Mouse (Mus musculus) macrophage (primary cell): ENCODE results near the gene Gm49776. TPM values are rescaled to one million over a fixed set of nuclear protein-coding genes. Genes with fewer than 3 reads are reported as not detected.

ENCODE experiments used
- H3K27ac ChIP-seq: fragments of 350-480 bp; formaldehyde crosslinking; 2 replicates; pipeline ENCODE4 v1.9.0; 2021
- H3K36me3 ChIP-seq: fragments of 350-480 bp; formaldehyde crosslinking; 2 replicates; pipeline ENCODE4 v1.9.0; 2021; ENCODE audit errors: inconsistent target
- H3K4me3 ChIP-seq: fragments of 350-480 bp; formaldehyde crosslinking; 2 replicates; pipeline ENCODE4 v1.9.0; 2021; ENCODE audit errors: inconsistent target
- H3K79me2 ChIP-seq: fragments of 350-480 bp; formaldehyde crosslinking; 2 replicates; pipeline ENCODE4 v1.9.0; 2021; ENCODE audit errors: inconsistent target
- WGBS: methylation state at CpG from one replicate; pipeline ENCODE4 v1.1.7; 2026; ENCODE audit warnings: inconsistent platforms; ENCODE audit not compliant: missing documents; 5-methylcytosine and 5-hydroxymethylcytosine counted together
- polyA plus RNA-seq: library from polyadenylated mRNA; stranded (reverse); fragments of 250-400 nt; gene quantifications from 3 replicates; pipeline ENCODE4 v1.2.4, GENCODE M21; 2018; ENCODE audit warnings: inconsistent platforms

Gm49776 gene
- polyA plus RNA-seq, 1 experiment from 2014 or later = not detected

DNA sequence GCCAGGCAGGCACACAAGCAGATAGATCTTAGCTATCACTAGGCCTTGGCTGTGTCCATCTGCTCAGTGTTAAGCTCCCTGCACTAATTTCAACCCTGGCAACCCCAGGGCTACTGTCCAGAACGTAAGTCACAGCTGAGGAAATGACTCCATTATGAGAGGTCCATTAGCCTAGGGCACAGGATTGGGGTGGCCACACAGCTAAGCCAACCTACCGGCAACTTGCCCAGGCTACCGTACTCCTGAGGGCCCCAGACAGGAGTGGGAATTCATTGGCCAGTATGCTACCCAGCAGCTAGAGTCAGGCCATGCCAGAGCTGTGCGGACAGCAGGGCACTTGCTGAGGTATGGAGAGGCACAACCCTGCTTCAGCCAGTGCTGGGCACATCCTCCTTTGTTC, 29.3 kb downstream of the Gm49776 start:
- Histone ChIP-seq H3K27ac (no peak overlapping the region), H3K79me2 (peaks cover 28% of the 10 kb centered on the region; the same call in 1 of the 2 replicates), H3K4me3 (no peak overlapping the region), H3K36me3 (peaks cover 25% of the 10 kb centered on the region)
- 98% methylated on average over 4 of the region's 4 CpGs for WGBS

DNA sequence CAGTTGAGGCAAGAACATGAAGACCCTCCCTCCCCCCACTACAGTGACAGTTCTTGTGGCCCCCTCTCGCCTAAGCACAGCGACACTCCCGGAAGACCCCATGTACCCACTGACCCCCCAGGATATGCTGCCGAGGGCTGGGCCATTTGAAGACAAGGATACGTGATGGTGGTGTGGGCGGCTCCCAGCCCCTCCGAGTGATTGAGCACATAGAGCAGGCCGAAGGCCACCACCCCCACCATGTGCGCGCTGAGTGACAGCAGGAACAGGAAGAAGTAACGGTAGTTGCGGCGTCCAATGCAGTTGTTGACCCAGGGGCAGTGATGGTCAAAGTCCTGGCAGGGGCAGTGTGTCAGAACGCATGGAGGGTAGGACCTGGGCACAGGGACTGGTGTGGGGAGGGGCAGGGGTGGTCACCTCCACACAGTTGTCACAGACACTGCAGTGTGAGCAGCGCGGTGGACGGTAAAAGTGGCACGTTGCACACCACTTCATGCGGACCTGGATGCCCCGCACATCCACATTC, 30.2 kb downstream of the Gm49776 start:
- peaks cover 24% of the 10 kb centered on the region; the same call in 1 of the 2 replicates for H3K79me2 ChIP-seq
- peaks cover 25% of the 10 kb centered on the region for H3K36me3 ChIP-seq
- H3K27ac ChIP-seq = no peak overlapping the region
- H3K4me3 ChIP-seq = no peak overlapping the region
- 98% methylated on average over 20 of the region's 20 CpGs for WGBS

DNA sequence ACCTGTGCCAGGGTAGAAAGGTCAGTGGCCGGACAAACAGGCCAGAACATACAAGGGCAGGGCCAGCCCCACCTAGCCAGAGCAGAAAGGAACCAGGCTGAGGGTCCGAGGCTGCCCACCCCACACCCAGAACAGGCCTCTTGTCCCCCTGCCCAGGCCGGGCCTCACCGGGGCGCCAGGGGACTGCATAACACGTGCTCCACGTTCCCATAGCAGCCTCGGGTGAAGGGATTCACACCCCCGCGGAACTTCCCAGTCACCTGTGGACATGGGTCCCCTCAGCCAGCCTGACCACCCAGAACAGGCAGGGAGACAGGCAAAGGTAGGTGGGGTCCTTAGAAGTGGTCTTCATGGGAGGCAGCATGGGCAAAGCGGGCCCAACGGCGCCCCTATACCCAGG, 30.9 kb downstream of the Gm49776 start:
- WGBS = 95% methylated on average over 12 of the region's 13 CpGs
- no peak overlapping the region for H3K27ac ChIP-seq
- peaks cover 25% of the 10 kb centered on the region for H3K36me3 ChIP-seq
- H3K4me3 ChIP-seq = no peak overlapping the region
- peaks cover 24% of the 10 kb centered on the region; the same call in 1 of the 2 replicates for H3K79me2 ChIP-seq

- Histone ChIP-seq H3K36me3 (peaks cover 17% of the 10 kb centered on the region), H3K27ac (no peak overlapping the region), H3K79me2 (no peaks in the 10 kb centered on the region), H3K4me3 (no peak overlapping the region)
- WGBS = 88% methylated on average over 11 of the region's 11 CpGs
Observed at GRCm38 (mm10) chr16:18222188-18222587, 35.9 kb downstream of the Gm49776 start.

DNA sequence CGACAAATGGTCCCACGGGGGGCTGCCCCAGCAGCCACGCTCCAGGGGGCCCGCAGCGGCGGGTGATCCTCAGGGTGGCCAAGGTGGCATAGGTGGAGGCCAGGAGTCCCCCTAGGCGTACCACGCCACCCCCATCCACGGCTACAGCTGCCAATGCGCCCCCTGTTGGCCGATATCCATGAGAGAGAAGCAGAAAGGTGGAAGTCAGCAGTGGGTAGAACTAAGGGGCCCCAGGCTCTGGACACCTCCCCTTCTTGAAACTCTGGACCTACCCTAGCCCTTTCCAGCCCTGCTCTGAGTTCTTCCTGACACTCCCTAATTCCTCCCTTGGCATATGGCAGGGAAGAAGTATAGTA, 36.6 kb downstream of the Gm49776 start:
- Histone ChIP-seq H3K27ac (no peak overlapping the region), H3K4me3 (no peak overlapping the region), H3K79me2 (no peaks in the 10 kb centered on the region), H3K36me3 (peaks cover 15% of the 10 kb centered on the region)
- WGBS = 73% methylated on average over 11 of the region's 11 CpGs

DNA sequence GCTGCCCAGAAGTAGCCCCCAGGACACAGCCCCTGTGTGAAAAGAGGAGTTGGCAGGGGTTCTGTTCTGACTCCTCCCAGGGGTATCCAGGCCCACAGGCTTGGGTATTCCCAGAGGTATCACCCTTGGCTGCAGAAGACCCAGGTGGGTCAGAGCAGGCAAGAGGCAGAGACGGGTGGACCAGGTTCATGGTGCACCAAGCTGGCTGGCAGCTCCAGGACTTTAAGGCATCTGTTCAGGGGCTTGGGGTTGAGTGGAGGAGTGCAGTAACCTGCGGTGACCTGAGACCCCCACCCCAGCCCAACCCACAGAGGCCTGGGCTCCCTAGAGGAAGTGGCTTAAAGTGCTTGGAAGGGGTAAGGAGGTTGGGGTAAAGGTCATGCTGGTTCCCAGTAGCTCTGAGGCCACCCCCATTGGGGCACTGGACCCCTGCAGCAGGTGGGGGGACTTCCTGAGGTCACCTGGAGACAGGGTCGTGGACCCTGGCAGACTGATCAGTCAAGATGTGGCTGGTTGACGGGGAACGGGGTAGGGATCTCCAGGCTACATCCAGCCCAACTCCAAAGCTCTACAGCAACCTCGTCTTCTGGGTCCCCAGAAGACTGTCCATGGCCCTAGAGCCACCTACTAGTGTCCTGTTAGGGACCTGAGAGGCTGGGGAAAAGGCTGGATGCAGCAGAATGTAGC, 37.1 kb downstream of the Gm49776 start:
- Histone ChIP-seq H3K79me2 (no peaks in the 10 kb centered on the region), H3K36me3 (peaks cover 9% of the 10 kb centered on the region; the same call in 1 of the 2 replicates), H3K4me3 (no peak overlapping the region), H3K27ac (no peak overlapping the region)
- WGBS = 87% methylated on average over 6 of the region's 6 CpGs

DNA sequence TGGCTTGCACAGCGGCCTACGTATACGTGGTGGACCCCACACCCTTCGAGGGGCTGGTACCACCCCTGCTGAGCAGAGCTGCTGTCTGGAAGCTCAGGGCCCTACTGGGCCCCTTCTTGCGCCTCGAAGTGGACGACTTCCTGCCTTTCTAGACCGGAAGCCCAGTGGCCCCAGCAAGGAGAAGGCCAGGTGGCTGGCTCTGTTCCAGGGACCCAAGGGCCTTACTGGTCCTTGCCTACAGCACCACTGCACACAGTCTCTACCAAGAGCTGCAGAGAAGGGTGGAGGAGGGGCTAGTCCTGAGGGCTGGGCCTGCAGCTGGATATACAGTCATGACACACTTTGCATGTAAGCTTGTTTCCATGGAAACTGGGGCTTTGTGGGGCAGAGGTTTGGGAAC, 38.1 kb downstream of the Gm49776 start:
- Histone ChIP-seq H3K36me3 (0 out of 2 replicates have a peak, but pooled peaks cover 8% of the 10 kb centered on the region), H3K27ac (no peak overlapping the region), H3K79me2 (no peaks in the 10 kb centered on the region), H3K4me3 (no peak overlapping the region)
- 32% methylated on average over 8 of the region's 8 CpGs for WGBS

GRCm38 (mm10) chr16:18218580-18218996, 39.5 kb downstream of the Gm49776 start:
- no peaks in the 10 kb centered on the region for H3K36me3 ChIP-seq
- H3K27ac ChIP-seq = no peak overlapping the region
- WGBS = 96% methylated on average over 5 of the region's 9 CpGs
- H3K79me2 ChIP-seq = no peaks in the 10 kb centered on the region
- no peak overlapping the region for H3K4me3 ChIP-seq

- Histone ChIP-seq H3K79me2 (no peaks in the 10 kb centered on the region), H3K36me3 (no peaks in the 10 kb centered on the region), H3K27ac (no peak within 1 kb of the TSS), H3K4me3 (no peak within 1 kb of the TSS)
- WGBS = 95% methylated on average over 4 of the region's 4 CpGs
Observed at GRCm38 (mm10) chr16:18217579-18217978, 40.5 kb downstream of the Gm49776 start, which contains the start of gene Ccdc188. TSS of gene Ccdc188 (plus strand) at chr16:18217879.

DNA sequence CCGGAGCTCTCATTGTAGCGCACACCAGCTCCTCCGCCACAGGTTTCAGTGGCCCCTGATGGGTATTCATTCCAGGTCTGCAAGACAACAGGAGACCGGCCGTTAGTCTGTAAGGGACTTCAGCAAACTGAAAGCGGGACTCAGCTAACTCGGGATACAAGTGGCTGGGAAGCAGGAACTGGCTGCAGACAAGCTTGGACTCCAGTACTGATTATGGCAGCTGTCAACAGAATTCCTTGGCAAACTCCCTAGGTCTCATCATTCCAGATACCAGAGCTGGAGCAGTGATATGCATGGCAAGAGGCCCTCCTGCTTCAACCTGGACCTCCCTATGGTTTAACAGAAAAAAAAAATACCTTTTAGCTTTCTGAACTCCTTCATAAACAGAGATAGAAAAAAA, 43.3 kb downstream of the Gm49776 start:
- Histone ChIP-seq H3K36me3 (no peaks in the 10 kb centered on the region), H3K4me3 (no peak overlapping the region), H3K27ac (no peak overlapping the region), H3K79me2 (no peaks in the 10 kb centered on the region)
- 84% methylated on average over 7 of the region's 7 CpGs for WGBS

- H3K79me2 ChIP-seq = no peaks in the 10 kb centered on the region
- 73% methylated on average over 6 of the region's 6 CpGs for WGBS
- no peak overlapping the region for H3K4me3 ChIP-seq
- H3K36me3 ChIP-seq = no peaks in the 10 kb centered on the region
- no peak overlapping the region for H3K27ac ChIP-seq
Observed at GRCm38 (mm10) chr16:18213689-18214088, 44.4 kb downstream of the Gm49776 start.

DNA sequence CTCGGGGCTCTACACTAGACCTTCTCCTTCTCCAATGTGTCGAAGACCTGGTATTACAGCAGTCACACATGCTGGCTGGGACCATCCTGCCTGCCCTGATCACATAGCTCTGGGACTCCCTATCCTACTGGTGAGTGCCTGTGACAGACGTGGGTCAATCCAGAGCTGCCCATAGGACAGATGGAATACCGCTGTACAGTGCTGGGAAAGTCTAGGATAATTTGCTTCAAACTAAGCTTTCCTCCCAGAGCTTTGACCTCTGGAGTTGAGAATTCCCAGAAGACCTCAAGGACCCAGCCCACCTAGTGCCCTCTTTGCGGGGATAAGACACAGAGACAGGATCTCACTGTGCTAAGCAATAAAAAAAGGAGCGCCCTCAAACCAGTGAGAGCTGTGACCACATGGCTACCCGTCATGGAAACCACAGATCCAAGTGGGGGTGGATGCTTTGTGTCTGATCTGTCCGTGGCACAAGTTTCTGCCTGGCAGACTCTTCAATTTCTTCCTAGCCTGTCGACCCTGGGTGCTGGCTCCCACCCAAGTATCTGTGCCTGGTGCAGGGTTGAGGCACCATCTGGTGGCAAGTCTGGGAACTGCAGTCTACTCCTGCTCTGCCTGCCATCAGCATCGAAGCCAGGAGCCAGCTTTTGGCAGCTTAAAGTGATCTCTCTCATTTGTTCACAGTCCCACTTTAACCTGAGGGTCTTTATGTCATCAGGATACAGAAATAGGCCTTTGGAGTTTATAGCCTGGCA, 46.5 kb downstream of the Gm49776 start:
- 44% methylated on average over 10 of the region's 10 CpGs for WGBS
- H3K4me3 ChIP-seq = no peak overlapping the region
- H3K36me3 ChIP-seq = no peaks in the 10 kb centered on the region
- H3K79me2 ChIP-seq = no peaks in the 10 kb centered on the region
- no peak overlapping the region for H3K27ac ChIP-seq

DNA sequence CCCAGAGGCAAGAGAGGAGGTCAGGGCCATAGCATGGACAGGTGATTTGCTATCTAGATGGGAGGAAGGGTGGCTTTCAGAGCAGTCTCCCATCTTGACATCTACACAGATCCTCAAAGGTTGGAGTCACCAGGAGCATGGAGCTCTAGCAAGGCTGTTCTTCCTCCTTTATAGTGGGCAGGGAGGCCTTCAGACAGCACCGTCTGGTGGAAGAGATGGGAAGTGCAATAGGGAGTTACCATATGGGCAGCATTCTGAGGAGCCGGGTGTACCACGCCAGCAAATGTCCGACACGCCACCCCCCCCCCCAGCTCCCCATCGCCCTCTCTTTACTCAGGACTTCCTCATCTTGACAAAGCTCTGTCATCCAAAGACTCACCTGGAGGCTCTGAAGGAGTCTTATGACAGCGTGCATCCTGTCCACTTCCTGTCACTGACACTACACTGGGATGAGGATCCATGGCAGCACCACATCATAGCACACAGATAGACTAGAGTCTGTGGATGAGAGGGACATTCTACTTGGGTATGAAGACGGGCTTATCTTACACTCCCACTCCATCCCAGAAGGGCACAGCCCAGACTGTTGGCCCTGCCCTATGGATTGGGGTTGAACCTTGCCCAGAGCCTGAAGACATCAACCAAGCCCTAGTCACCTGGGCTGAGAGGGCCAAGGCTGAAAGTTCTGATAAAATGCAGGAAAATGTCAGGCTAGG, 47.3 kb downstream of the Gm49776 start:
- H3K27ac ChIP-seq = no peak overlapping the region
- 43% methylated on average over 3 of the region's 8 CpGs for WGBS
- no peak overlapping the region for H3K4me3 ChIP-seq
- no peaks in the 10 kb centered on the region for H3K36me3 ChIP-seq
- no peaks in the 10 kb centered on the region for H3K79me2 ChIP-seq

- no peaks in the 10 kb centered on the region for H3K79me2 ChIP-seq
- no peaks in the 10 kb centered on the region for H3K36me3 ChIP-seq
- H3K27ac ChIP-seq = no peak overlapping the region
- H3K4me3 ChIP-seq = no peak overlapping the region
- WGBS = 90% methylated on average over 7 of the region's 7 CpGs
Observed at GRCm38 (mm10) chr16:18203430-18204091, 54.6 kb downstream of the Gm49776 start.
